Mouse (Mus musculus): ENCODE measurements around the gene Marveld2.

DNA sequence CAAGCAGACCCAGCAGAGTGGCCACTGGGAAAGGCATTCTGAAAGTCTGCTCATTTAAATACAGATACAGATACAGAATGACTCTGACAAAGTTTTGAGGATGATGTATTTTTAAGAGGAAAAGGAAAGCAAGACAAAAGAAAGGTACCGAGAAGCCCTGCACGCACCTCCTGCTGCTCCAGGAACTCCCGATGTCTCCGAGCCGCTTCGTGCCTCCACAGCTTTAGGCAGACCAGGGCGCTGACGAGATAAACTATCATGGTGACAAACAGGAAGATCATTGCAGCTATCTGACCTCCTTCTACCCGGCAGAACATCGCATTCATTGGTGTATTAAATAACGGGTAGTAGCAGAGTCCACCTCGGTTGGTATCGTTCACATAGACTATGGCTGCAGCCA is 5.5 kb downstream of the Marveld2 start:
- TF ChIP-seq CTCF (IDR thresholded peaks at IDR 0.05; ENCODE audit: low read depth): no peak
- no peak for TF ChIP-seq EP300 (IDR thresholded peaks at IDR 0.05; ENCODE audit: low read depth)
